8 mouse cellular contexts compared by ENCODE assay signal in the genomic region with DNA sequence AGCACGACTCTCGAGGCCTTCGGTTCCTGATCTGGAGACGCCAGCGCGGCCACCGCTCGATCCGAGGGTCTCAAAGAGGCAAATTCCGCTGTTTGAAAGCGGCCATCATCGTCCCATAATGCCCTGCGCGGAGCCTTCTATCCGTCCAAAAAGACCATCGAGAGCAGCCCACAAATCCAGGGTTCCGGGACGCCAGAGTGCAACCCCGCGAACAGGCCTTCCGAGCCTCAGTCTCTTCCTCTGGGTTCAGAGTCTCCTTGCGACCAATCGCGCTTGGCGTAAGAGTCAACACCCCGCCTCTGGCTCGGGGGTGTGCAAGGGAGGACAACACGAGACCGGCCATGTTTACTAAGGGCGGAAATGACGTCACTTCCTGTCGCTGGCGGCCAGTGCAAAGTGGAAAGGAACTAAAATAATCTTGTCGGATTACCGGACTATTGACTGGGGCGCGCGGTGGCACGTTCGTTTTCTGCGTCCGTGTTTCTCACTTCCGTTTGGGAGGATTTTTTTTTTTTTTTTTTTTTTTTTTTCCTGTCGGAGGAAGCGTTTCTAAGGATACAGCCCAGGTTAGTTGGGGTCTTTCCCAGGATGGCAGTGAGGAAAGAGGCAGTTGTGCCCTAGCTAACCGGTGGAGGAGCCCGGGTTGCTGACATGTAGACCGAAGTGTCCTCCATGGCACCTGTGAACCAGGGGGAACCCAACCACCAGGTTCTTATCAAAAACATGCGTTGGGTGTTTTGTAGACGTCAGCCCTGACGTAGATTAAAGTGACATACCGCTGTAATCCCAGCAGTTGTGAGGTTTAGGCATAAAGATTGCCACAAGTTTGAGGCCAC. TPM values are rescaled to one million over a fixed set of nuclear protein-coding genes. Genes with fewer than 3 reads are reported as not detected.
DNase-seq lines count a peak whose midpoint lies in the region; ATAC-seq lines count a peak whose summit lies in the region.

Gene Dhx38, minus strand, starts transcription at position 364 of the 836 bp plus-strand sequence.
Gene Txnl4b, plus strand, starts transcription at position 395 of the 836 bp plus-strand sequence.

- ATAC-seq in hindbrain, embryonic 11.5 days (ENCODE audit: low FRiP score), result peak; percentile 99

- DNase-seq in Muller cell, postnatal 12 days (ENCODE audit: inconsistent ontology term), result peak; percentile 98
- peak; percentile 100 for DNase-seq in cerebellum, adult 9-11 months
- DNase-seq in frontal cortex, adult 2 months (ENCODE audit: extremely low spot score in 1 of 2, low spot score in 1 of 2), result peak; percentile 99 to 100
- peak; percentile 99 for DNase-seq in hindbrain, embryonic 11.5 days (ENCODE audit: low spot score)
- peak; percentile 99 for DNase-seq in layer of hippocampus, postnatal 10 days (ENCODE audit: low spot score in 2 of 2)
- peak; percentile 99 for DNase-seq in lung, postnatal 10 days
- DNase-seq in ovary, postnatal 36 days (ENCODE audit: low spot score), result peak; percentile 95
- DNase-seq in thymus, postnatal 25 days, result peak; percentile 97

- no peaks in the 10 kb centered on the region for H3K4me1 ChIP-seq in hindbrain, embryonic 11.5 days (replicated peaks; ENCODE audit: control insufficient read depth, insufficient read depth, low read length)

- H3K36me3 ChIP-seq in hindbrain, embryonic 11.5 days (ENCODE audit: control insufficient read depth, insufficient read depth, low read length), result peaks cover 2% of the 10 kb centered on the region; the same call in 1 of the 2 replicates

- no peaks in the 10 kb centered on the region for H3K9me3 ChIP-seq in hindbrain, embryonic 11.5 days (ENCODE audit: control insufficient read depth, low read length)

- peak within 1 kb of the TSS; percentile 96 for H3K9ac ChIP-seq in hindbrain, embryonic 11.5 days (ENCODE audit: low read depth, low read length)

- peak within 1 kb of the TSS; percentile 55 for H3K4me2 ChIP-seq in hindbrain, embryonic 11.5 days (replicated peaks; ENCODE audit: low read depth, low read length)

- WGBS in hindbrain, embryonic 11.5 days, result under 1% methylated on average over 52 of the region's 52 CpGs

- H3K27me3 ChIP-seq in hindbrain, embryonic 11.5 days (ENCODE audit: control insufficient read depth, insufficient read depth, low read length), result no peaks in the 10 kb centered on the region

- peak within 1 kb of the TSS; percentile 92 for H3K4me3 ChIP-seq in hindbrain, embryonic 11.5 days (ENCODE audit: low read depth, low read length)

- peak within 1 kb of the TSS; percentile 85 for H3K27ac ChIP-seq in hindbrain, embryonic 11.5 days (ENCODE audit: low read depth, low read length)

RNA-seq across cellular contexts. Expression of gene Dhx38, which starts in this region (rescaled TPM):
- 20.1 and 20.4 TPM in 2 replicates for polyA plus RNA-seq in frontal cortex, adult 2 months (2012; rRNA removed)
- 14.9 and 19.5 TPM in 2 replicates for polyA plus RNA-seq in hindbrain, embryonic 11.5 days (2014; fragmentation: Nextera tagmentation; extraction: Ambion mirVana)
- total RNA-seq in layer of hippocampus, postnatal 10 days (2021), result 10 to 100 TPM; 21.2 to 23.1 TPM

RNA-seq across cellular contexts. Expression of gene Txnl4b, which starts in this region (rescaled TPM):
- 12.5 and 15.4 TPM in 2 replicates for polyA plus RNA-seq in frontal cortex, adult 2 months (2012; rRNA removed)
- 31.5 and 33.2 TPM in 2 replicates for polyA plus RNA-seq in hindbrain, embryonic 11.5 days (2014; fragmentation: Nextera tagmentation; extraction: Ambion mirVana)
- 10 to 100 TPM; 11.6 to 11.9 TPM for total RNA-seq in layer of hippocampus, postnatal 10 days (2021)

Comparison
In these comparisons a context has a peak if more than half of its experiments do, and no peak if none do; other contexts are left out.
1. Peak in every context shown above with its lines: DNase-seq, ATAC-seq, H3K4me3 ChIP-seq and H3K27ac ChIP-seq.